Mouse (Mus musculus): ENCODE results near the gene Agtr1a.

The Agtr1a gene

DNA sequence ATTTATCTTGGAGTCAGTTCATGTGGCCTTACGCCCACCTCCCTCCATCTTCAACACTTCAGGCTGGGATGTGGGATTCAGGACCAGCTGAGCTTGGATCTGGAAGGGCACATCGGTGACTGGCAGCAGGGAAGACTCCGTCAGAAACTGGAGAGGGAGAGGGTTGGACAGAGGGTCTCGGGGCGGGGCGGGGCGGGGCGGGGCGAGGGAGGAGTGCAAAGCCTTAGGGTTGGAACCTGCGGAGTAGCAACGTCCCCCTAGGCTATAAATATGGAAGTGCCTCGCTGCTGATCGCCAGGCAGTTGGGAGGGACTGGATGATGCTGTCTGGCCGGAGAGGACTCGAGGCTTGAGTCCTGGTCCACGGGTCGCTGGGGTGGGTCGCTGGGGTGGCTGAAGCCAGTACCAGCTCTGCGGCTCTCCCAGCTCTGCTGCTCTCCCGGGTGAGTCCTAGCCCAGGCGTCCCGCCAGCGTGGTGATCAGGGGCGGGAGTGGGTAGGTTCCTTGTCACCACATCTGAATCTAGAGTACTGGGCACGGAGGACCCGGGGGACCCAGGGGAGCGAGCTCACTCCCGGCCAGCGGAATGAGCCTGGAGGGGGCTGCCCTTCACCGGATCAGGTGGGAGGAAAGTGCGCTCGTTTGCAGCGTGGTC is at the start of gene Agtr1a:
Gene Agtr1a (plus strand): TSS at position 294 of the 654 bp plus-strand sequence.
- CTCF ChIA-PET, result no interaction called here

DNA sequence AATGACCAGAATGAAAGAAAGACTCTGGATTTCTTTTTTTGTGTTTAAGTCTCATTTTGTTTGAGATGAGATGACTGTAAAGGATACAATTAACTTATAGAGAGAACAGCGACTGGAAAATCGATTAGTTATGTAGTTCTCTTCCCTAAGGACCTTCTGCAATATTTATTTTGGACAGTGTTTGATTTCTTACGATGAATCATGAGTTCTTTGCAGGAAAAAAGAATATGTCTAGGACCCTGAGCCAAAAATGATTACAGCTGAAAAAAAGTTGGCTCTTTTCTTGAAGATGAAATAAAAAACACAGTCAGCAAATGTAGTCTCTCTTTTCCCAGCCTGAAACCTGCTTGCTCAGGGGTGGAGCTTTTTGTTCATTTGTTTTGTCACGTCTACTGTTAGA is 26.0 kb upstream of the Agtr1a start:
- CTCF ChIA-PET, result no interaction called here

DNA sequence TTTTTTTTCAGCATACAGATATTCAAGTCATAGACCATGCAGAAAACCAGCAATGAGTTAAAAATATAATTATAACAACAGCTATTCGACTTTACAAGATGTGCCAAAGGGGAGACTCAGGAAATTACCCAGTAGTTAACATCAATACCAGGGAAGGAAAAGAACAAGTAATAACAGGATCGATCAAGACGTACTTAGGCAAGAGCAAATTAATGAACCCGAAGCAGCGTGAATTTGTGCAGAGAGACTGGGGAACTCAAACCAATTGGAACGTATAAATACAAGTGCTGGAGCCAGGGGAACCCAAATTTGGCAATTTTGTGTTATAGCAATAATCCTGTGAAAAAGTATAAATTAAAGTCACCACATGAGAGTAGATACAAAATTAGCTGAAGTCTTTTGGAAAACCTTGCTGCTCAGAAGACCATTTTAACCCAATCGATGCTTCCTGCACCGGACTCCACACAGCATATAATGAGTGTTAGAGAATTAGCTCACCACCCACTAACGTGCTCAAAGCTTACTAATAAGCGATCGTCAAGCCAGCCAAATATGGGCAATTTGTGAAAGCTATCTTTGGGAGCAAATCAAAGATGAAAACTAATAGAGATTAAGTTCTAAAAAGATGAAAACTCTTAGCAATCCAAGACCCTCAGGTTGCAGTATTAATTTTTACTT is 11.4 kb upstream of the Agtr1a start:
- CTCF ChIA-PET, result no interaction called here

DNA sequence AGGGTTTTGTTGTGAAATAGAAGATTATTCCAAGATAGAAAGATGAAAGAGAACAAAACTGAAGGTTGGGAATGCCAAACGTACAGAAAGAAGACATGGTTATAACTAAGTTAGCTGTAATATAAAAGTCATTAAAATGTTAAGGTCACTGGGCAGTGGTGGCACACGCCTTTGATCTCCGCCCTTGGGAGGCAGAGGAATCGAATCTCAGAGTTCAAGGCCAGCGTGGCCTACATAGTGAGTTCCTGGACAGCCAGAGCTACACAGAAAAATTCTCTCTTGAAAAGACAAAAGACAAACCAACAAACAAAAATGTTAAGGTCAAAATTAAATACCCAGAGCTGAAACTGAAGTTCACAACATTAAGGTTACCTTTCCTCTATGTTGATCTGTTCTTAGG is 5.2 kb upstream of the Agtr1a start:
- CTCF ChIA-PET, result no interaction called here

DNA sequence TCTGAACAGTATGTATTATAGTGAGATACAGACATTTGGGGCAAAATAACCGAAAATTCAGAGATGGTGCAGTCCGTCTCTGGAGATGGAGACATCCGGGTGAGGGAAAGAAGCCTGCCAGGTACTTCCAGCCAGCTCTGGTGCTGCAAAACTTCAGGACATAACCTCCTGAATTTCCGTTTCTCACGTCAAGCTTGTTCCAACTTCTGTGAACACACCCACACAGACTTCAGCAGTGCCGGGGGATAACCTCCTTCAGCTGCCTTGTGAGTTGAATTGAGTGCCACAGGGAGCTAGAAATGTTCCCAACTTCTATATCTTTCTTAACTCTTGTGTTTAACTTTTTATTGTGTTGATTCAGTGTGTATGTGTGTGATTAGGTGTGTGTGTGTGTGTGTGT is 4.4 kb upstream of the Agtr1a start:
- CTCF ChIA-PET, result no interaction called here

DNA sequence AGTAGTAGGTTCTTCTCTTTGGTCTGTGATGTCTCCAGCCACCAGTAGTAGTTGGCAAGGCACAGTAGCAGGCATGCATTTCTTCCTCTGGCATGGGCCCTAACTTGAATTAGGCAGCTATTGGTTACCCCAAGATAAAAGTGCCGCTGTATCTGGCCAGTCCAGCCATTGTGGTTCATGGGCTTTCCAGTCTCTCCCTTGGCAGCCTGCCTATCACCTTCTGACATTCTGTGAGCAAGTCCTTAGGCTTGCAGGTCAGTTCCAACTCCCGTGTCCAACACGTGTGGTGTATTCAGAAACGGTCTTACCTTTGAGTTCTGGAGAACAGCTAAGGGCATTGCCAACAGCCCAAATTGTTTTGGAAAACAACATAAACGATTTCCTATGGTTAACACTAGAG is 3.7 kb upstream of the Agtr1a start:
- CTCF ChIA-PET, result no interaction called here

DNA sequence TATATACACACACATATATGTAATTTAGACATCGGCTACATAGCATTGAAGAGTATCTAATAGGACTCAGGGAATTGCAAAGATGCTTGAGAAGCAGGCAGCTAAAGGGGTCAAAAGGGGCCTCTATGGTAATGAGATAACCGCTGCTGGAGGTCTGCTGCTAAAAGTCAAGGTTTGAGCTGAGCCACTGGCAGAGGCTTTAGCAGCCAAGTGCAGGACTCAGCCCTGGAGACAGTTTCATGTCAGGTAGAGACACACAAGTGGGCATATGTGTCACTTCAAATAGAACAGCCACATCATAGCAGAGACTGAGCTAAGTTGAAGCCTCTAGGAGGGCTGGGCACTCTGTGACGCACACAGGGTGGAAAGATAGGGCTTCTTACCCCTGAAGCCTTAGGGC is 1.6 kb upstream of the Agtr1a start:
- CTCF ChIA-PET, result no interaction called here

DNA sequence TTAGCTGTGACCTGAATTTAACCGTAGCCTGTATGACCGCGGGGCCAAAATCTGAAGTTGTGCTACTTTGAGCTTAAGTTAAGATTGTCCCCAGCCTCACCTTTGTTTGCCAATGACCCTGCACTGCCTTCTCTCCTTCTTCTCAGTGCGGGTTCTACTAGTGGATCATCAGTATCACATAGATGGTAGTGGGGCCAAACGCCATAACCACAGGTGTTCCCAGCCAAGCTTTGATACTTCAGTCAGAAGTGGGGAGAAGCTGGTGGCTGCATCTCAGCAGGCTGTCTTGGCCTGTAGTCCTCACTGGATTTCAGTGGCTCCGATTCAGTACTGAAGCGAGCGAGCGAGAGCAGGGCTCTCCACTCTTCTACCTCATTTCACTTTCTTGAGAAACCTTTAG is 672 bp downstream of the Agtr1a start:
- CTCF ChIA-PET, result no interaction called here

DNA sequence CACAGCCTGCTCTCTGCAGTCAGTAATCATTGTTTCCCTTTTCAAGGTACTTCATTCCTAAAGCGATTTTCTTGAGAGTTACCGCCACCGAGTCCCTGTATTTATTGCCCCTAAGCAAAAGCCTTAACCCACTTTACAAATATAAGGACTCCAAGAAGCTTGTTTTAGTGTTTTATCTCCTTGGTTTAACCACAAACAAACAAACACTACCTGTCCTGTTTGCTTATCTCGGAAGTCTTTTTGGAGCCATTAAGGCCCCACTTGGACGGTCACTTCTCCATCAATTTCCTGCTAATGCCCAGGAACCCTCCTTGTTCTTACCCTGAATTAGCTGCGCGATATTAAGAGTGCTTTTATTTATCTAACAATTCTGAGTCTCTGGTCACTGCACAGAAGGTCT is 1.4 kb downstream of the Agtr1a start:
- CTCF ChIA-PET, result no interaction called here

DNA sequence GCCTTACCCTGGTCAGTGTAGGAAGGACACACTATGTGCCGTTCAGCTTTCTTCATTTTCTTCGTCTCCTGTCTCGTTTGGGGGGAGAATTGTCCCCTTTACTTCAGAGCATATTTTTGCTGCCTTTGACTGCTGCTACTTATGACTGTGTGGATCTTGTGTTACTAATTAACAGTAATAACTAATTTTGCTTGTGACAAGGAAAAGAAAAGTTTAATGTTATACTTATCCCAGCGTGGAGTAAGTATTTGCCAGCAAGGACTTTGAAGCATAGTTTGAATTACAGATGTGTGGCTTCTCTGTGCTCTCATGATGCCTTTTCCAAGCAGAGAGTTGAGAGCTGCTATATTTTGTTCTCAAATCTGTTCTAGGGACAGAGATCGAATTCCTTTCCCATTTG is 2.3 kb downstream of the Agtr1a start:
- CTCF ChIA-PET, result no interaction called here

DNA sequence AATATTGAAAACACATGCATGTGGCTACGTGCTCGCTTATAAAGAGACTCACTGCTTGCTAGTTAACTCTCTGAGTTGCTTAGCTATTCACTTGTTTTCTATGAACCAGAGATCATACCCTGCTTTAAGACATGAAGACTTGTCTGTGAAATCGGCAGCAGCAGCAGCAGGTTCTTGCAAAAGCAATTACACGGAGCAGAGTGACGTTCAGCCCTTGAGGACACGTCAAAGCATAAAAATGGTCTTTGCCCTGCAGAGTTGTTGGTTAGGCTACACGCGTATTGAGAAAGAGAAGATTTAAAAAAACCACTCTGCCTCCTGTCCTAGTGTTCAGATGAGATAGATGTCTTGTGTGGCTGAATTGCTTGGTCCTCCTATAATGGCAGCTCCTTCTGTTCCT is 3.7 kb downstream of the Agtr1a start:
- CTCF ChIA-PET, result no interaction called here

DNA sequence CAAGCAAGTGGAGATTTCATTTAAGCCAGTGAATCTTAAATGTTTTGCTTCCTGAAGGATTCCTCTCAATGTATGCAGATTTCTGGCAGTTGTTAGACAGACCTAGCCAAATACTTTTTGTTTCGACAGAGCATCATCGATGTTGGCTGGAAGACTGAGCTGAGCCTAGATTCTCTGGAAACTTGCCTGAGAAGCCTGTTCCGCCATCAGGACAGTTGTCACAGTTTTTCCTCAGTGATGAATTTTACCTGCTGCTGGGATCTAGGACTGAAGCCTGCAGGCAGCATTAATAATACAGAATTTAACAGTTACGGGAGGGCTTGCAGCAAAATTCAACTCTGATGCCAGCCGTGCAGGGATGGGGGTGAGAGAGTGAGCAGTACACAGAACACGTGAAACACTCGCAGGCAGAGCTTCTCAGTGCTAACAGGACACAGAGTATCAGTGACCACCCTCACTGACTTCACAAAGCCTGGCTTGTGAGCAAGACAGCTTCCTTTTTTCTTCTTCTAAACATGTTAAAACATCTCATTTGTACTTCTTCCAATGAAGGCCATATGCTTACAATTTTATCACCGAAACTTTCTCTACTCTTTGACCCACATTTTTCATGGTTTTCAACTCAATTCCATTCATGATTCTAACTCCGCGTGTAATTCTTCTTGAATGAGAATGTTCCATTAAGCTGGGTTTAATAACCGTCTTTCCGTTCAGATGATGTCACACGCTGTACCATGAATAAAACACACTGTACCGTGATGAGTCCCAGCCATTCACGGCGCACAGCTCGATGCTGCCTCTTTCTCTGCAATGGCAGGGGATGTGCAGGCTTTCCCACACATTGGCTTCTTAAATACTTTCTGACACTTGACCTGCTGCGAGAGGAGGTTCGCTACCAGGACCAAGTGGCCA is 6.0 kb downstream of the Agtr1a start:
- CTCF ChIA-PET, result no interaction called here

DNA sequence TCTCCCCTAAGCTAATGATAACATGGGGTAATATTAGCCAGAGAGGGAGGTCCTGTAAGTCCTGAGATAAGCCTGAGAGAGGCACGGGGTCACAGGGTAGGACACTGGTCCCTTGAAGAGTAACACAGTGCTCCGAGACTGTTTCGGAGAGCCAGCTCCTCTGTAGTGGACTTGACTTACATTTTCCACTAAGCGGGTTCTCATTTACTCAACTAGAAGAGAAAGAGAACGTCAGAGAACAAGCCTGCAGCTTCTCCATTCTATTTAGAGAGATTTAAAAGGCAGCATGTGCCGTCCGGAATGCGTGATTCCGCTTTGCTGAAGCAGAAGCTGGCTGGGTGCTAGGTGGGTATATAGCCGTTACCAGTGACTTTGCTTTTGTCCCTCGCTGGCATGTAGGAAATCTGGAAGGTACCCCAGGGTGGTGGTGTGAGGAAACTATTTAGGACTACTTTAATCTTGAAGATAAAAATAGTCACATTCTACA is 9.2 kb downstream of the Agtr1a start:
- CTCF ChIA-PET, result no interaction called here

DNA sequence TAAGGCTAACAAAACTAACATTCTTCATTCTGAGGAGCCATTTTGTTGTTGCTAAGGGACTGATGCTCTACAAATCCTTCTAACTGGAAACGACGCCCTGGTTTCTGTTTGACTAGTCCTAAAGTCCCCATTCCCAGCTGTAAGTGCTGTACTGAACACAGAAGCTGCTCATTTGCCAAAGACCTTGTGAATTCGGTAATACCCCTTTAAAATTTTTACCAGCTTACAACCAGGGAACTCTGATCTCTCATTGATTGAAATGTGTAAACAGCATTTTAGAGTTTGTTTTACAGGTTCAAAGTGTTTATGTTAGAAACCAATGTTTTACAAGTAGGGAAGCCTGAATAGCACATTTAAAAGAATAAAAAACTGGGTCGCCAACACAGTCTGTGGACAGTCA is 10.6 kb downstream of the Agtr1a start:
- CTCF ChIA-PET, result no interaction called here

DNA sequence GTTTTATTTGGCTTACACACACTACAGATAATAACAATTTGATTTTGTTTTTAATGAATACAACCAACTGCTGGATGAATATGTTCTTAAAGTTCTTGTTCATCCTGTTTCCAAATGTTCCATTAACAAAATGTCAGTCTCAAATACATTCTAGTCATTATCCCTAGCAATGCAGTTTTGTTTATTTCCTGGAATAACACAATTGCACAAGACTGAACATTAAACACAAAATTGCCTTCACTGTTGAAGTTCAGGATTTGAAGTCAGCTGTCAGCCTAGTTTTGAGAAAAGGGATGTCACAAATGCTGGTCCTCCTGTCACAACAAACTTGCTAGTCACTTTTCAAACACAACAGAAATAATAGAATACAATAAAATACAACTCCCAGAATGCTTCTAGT is 12.1 kb downstream of the Agtr1a start:
- CTCF ChIA-PET, result no interaction called here

DNA sequence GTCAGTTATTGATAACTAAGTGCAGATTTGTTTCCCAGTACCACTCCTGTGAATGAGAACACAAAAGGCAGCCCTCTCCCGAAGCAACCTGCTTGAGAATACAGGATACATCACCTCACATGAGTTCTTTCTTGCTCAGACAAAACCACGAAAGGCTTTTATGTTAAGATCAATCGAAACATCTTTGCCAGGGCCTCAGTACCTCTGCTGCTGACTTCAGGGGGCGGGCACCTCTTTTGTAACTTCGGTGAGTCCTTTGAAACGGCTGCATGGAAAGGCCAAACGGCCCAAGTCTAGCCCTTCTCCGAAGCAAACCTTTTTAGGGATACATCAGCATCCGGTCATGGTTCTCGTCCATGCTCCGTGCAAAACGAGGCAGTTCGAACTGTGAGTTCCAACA is 15.7 kb downstream of the Agtr1a start:
- CTCF ChIA-PET, result no interaction called here

DNA sequence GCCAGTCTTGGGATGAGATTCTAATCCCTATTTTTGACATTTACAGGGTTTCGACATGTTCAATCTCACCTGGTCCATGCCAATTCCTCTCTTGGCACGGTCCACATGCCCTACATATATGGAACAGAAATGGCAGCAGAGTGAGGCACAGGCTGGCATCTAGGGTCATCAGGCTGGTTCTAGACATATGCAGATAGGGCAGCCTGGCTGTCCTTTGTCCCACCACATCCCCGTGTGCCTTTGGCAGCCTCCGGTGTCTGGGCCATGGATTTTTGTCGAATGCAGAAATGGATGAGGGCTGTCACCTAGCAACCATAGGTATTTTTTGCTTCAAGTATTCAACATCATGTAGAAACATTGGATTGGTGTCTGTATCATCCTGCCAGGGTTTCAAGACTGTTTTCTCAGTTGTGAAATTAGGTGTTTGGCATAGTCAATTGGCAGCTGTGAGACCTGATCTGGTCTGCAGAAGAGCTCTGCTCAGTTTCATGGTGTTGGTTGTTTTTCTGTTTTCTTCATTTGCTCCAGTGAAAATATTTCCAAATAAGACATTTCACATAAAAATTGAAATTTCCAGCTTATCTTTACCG is 18.8 kb downstream of the Agtr1a start:
- CTCF ChIA-PET, result no interaction called here

DNA sequence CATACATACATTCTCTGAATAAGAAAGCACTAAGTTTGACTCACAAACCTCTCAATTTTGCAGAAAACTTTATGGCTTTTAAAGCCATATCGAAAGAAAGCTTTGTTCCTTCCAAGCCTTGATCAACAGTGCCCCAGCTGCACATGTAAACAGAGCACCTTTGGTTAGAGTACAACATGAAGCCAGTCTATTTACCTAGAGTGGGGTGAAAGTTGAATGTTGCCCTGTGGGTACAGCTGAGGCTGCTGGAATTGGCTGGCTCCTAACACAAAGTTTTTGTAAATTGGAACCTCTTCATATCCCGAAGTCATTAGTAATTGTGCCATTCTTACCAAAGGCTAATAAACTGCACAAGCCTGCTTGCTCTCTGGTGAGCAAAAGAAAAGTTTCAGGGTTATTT is 19.7 kb downstream of the Agtr1a start:
- CTCF ChIA-PET, result no interaction called here

DNA sequence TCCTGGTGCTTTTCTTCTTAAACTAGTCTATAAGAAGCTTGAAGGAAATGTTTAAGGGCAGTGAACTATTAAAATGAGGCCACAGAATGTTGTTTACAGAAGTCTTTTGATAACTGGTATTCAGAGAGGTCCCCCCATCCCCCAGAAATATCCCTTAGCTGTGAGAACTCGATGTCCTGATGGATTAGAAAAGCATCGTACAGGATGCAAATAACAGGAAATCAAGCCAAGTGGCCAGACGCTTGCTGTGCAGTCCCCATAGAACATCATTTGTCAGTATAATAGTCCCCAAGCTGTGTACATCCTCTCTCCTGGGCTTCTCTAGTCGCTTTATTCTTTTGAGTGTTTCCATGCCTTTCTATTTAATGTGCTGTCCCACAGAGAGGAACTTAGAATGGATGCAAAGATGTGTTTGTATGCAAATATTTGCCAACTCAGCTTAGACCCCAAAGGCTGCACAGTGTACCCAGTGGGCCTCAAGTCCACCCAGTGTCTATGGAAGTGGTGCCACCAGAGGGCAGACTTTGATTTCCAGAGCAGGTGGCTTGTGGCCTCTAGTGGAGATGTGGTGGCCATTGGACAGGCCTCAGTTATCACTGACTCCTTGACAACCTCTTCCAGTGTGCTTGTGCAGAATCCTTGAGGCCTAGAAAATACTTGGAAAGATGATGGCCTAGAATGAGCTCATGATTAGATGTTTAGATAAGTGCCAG is 22.4 kb downstream of the Agtr1a start:
- CTCF ChIA-PET, result no interaction called here

DNA sequence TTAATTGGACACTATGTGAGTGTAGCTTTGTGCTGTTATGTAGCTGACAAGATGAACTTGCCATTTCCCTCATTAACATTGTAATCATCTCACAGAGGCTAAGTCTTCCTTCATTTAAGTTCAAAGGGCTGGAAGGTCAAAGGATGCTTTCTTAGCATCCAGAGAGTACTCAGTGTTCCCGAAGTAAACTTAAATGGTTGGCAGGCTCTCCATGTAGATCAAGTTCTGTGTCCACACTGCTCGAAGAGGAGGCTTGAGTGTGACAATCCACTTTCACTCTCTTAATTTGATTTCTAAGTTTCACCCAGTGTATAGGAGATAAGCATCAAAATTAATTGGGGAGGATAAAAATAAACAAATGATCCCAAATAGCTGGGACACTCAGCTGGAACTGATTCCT is 23.6 kb downstream of the Agtr1a start:
- CTCF ChIA-PET, result interaction anchor here (0.7 kb wide), 1 partner anchor 26 kb away, joined by 3 read pairs; no protein-coding TSS in a partner anchor

DNA sequence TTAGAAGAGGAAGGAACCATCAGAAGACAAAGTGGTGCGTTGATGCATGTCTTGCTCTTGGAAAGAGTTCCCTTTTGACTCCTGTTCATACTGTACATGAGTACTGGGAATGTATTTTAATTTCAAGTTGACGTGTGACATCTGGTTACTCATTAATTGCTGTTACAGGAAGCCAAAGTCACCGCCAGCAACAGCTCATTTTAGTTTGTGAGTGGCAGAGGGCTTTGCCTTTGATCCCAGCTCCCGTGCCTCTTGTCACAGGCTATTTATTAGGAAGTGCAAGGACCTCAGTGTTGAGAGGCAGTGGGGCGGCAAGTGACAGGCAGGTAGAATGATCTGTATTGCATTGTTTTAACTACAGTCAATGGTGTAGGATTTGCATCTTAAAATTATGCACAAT is 24.8 kb downstream of the Agtr1a start:
- CTCF ChIA-PET, result no interaction called here

DNA sequence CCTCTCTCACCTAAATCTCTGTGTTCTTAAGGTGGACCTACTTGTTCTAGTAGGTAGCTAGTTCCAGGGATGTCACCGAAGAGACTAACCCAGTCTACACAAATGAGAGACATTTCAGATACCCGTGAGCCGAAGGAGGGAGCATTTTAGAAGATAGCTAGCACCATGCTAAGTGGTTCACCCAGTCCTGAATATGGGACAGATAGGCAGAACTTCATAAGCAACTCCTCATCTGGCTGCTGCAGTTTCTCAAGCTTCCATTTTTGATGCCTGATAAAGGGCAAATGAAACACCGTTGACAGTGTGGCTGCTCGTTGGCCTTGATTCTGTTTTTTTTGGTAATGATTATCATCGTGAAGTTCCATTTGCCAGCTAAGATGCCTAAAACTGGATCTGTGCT is 25.8 kb downstream of the Agtr1a start:
- CTCF ChIA-PET, result no interaction called here

All from spleen, embryonic (tissue).